Mouse (Mus musculus) stomach, embryonic 15.5 days (tissue): Measurements from ENCODE around the gene Gm853. TPM values are rescaled to one million over a fixed set of nuclear protein-coding genes. Genes with fewer than 3 reads are reported as not detected.

Experiments used
- ATAC-seq: fragments of 200-750 bp; cut with Nextera tagmentation; 2 replicates; pipeline ENCODE4 v1.8.0; 2017; ENCODE audit warnings: low read depth, moderate number of reproducible peaks, moderate TSS enrichment; ENCODE audit not compliant: insufficient read depth, low FRiP score
- H3K27ac ChIP-seq: fragments of 300-500 bp; sonication (generic); 2 replicates; pipeline ENCODE4 v1.5.1; 2015; ENCODE audit warnings: mild to moderate bottlenecking, inconsistent platforms
- H3K27me3 ChIP-seq: fragments of 300-500 bp; sonication (generic); replicated peaks from 2 replicates; pipeline ENCODE4 v1.6.1; 2015; ENCODE audit warnings: inconsistent platforms
- H3K36me3 ChIP-seq: fragments of 300-500 bp; sonication (generic); 2 replicates; pipeline ENCODE4 v1.6.1; 2015; ENCODE audit warnings: inconsistent platforms
- H3K4me1 ChIP-seq: fragments of 300-500 bp; sonication (generic); 2 replicates; pipeline ENCODE4 v1.6.1; 2015; ENCODE audit warnings: inconsistent platforms
- H3K4me2 ChIP-seq: fragments of 300-500 bp; sonication (generic); 2 replicates; pipeline ENCODE4 v1.6.1; 2015; ENCODE audit warnings: mild to moderate bottlenecking, inconsistent platforms
- H3K4me3 ChIP-seq: fragments of 300-500 bp; sonication (generic); replicated peaks from 2 replicates; pipeline ENCODE4 v1.5.1; 2015; ENCODE audit warnings: inconsistent platforms
- H3K9ac ChIP-seq: fragments of 300-500 bp; sonication (generic); 2 replicates; pipeline ENCODE4 v1.6.1; 2015; ENCODE audit warnings: inconsistent platforms
- H3K9me3 ChIP-seq: fragments of 300-500 bp; sonication (generic); 2 replicates; pipeline ENCODE4 v1.6.1; 2016; ENCODE audit warnings: inconsistent platforms
- WGBS: fragments of 180-500 bp; shearing (Covaris S2); methylation state at CpG from one replicate; pipeline ENCODE4 v1.1.7; 2015; 5-methylcytosine and 5-hydroxymethylcytosine counted together
- polyA plus RNA-seq: library from polyadenylated mRNA; unstranded; fragments of >200 nt; fragmentation: Nextera tagmentation; extraction: Ambion mirVana; gene quantifications from 2 replicates; pipeline ENCODE4 v1.2.1, GENCODE M21; 2015

Gm853 gene
- polyA plus RNA-seq, 1 experiment from 2014 or later = not detected

DNA sequence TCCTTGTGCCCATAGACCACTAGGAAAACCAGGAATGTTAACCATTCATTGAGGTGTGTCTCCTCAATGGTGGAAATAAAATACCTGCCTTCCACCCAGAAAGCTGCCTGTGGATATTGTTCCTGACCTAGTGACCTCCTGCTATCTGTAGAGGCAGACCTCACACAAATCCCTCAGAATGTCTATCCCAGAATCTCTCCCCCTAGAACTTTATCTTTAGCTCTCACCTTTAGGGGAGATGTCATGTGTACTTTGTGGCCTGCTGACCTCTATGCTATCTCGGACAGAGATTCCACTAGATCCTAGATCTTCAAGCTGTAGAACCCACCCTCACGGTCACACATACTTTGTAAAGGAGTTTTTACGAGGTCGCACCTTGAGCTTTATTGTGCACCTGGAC is 9.0 kb downstream of the Gm853 start:
- no peak overlapping the region for H3K4me3 ChIP-seq
- H3K4me2 ChIP-seq = no peak overlapping the region
- 71% methylated on average over 4 of the region's 4 CpGs for WGBS
- no peaks in the 10 kb centered on the region for H3K27me3 ChIP-seq
- no peak for ATAC-seq
- no peaks in the 10 kb centered on the region for H3K9me3 ChIP-seq
- H3K4me1 ChIP-seq = no peaks in the 10 kb centered on the region
- no peak overlapping the region for H3K27ac ChIP-seq
- H3K36me3 ChIP-seq = no peaks in the 10 kb centered on the region
- no peak overlapping the region for H3K9ac ChIP-seq

GRCm38 (mm10) chr4:130212421-130212820 is 9.8 kb downstream of the Gm853 start:
- Histone ChIP-seq H3K36me3 (no peaks in the 10 kb centered on the region), H3K9me3 (no peaks in the 10 kb centered on the region), H3K27ac (no peak overlapping the region), H3K4me1 (no peaks in the 10 kb centered on the region), H3K4me2 (no peak overlapping the region), H3K9ac (no peak overlapping the region), H3K27me3 (no peaks in the 10 kb centered on the region), H3K4me3 (no peak overlapping the region)
- WGBS = 71% methylated on average over 7 of the region's 7 CpGs
- ATAC-seq = no peak

- no peaks in the 10 kb centered on the region for H3K27me3 ChIP-seq
- H3K4me1 ChIP-seq = no peaks in the 10 kb centered on the region
- no peaks in the 10 kb centered on the region for H3K9me3 ChIP-seq
- WGBS = 89% methylated on average over 2 of the region's 2 CpGs
- H3K36me3 ChIP-seq = no peaks in the 10 kb centered on the region
- no peak overlapping the region for H3K27ac ChIP-seq
- no peak overlapping the region for H3K4me3 ChIP-seq
- no peak for ATAC-seq
- H3K9ac ChIP-seq = no peak overlapping the region
- no peak overlapping the region for H3K4me2 ChIP-seq
Observed at GRCm38 (mm10) chr4:130211870-130212269, 10.3 kb downstream of the Gm853 start.

GRCm38 (mm10) chr4:130198694-130199670 is 23.2 kb downstream of the Gm853 start:
- WGBS = 14% methylated on average over 35 of the region's 35 CpGs
- Histone ChIP-seq H3K4me2 (peak overlapping the region; percentile 78), H3K36me3 (no peaks in the 10 kb centered on the region), H3K9ac (no peak overlapping the region), H3K4me1 (0 out of 2 replicates have a peak, but pooled peaks cover 3% of the 10 kb centered on the region), H3K4me3 (peak overlapping the region; percentile 41), H3K27me3 (peaks cover 5% of the 10 kb centered on the region; the same call in 1 of the 2 replicates), H3K9me3 (no peaks in the 10 kb centered on the region), H3K27ac (no peak overlapping the region)
- ATAC-seq = peak; percentile 56; the same call in 1 of the 2 replicates

DNA sequence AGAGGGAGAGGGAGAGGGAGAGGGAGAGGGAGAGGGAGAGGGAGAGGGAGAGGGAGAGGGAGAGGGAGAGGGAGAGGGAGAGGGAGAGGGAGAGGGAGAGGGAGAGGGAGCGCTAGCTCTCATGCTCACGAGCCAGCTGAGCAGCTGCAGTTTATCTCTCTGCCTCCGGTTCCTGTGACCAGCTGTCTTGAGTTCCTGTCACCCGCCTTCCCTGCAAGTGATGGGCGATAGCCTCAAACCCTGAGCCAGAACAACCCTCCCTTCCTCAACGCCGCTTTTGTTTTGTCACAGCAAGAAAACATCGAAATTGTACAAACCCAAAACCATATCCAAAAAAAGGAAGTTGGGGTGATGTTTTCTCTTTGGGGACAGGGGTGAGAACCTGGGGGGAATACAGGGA is 25.7 kb downstream of the Gm853 start:
- WGBS = 60% methylated on average over 8 of the region's 8 CpGs
- Histone ChIP-seq H3K4me2 (no peak overlapping the region), H3K27ac (no peak overlapping the region), H3K27me3 (peaks cover 5% of the 10 kb centered on the region; the same call in 1 of the 2 replicates), H3K9ac (no peak overlapping the region), H3K4me3 (no peak overlapping the region), H3K9me3 (no peaks in the 10 kb centered on the region), H3K36me3 (no peaks in the 10 kb centered on the region), H3K4me1 (0 out of 2 replicates have a peak, but pooled peaks cover 3% of the 10 kb centered on the region)
- ATAC-seq = no peak

DNA sequence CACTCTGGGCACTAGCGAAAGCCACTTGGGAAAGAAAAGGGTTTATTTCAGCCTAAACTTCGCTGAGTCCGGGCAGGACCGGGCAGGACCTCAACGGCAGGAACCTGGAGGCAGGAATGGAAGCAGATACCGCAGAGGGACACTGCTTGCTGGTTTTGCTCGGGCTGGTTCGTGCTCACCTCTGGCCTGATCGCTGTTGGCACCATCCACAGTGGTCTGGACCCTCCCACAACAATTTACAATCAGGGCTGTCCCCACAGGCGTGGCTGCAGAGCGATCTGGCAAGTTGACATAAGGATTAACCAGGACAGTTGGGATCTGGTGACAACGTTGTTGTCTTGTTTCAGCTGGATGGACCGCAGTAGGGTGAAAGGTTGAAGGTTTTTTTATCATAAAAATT is 26.3 kb downstream of the Gm853 start:
- H3K4me3 ChIP-seq = no peak overlapping the region
- WGBS = 69% methylated on average over 13 of the region's 13 CpGs
- peaks cover 5% of the 10 kb centered on the region; the same call in 1 of the 2 replicates for H3K27me3 ChIP-seq
- no peak overlapping the region for H3K4me2 ChIP-seq
- H3K36me3 ChIP-seq = no peaks in the 10 kb centered on the region
- H3K9me3 ChIP-seq = no peaks in the 10 kb centered on the region
- H3K27ac ChIP-seq = no peak overlapping the region
- ATAC-seq = no peak
- H3K4me1 ChIP-seq = 0 out of 2 replicates have a peak, but pooled peaks cover 3% of the 10 kb centered on the region
- H3K9ac ChIP-seq = no peak overlapping the region

DNA sequence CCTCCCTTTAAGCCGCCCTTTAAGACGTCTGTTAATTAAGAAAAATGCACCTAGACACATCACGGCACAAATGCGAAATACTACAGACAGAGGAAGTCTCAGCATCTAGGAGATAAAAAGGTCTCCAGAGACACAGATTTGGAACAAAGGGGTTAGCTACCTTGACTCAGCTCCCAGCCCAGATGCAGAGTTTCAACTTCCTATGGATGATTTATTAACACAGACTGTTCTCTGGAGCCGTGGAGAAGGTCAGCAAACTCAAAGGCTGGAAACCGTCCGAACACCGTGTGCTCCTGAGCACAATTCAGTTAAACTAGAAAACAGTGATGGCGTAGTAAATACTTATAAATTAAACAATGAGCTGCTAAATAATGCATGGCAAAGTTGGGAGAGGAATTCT is 29.9 kb downstream of the Gm853 start:
- no peak overlapping the region for H3K9ac ChIP-seq
- H3K4me2 ChIP-seq = no peak overlapping the region
- H3K27ac ChIP-seq = no peak overlapping the region
- no peaks in the 10 kb centered on the region for H3K36me3 ChIP-seq
- no peaks in the 10 kb centered on the region for H3K27me3 ChIP-seq
- no peaks in the 10 kb centered on the region for H3K4me1 ChIP-seq
- H3K9me3 ChIP-seq = no peaks in the 10 kb centered on the region
- 24% methylated on average over 9 of the region's 9 CpGs for WGBS
- no peak for ATAC-seq
- H3K4me3 ChIP-seq = no peak overlapping the region

DNA sequence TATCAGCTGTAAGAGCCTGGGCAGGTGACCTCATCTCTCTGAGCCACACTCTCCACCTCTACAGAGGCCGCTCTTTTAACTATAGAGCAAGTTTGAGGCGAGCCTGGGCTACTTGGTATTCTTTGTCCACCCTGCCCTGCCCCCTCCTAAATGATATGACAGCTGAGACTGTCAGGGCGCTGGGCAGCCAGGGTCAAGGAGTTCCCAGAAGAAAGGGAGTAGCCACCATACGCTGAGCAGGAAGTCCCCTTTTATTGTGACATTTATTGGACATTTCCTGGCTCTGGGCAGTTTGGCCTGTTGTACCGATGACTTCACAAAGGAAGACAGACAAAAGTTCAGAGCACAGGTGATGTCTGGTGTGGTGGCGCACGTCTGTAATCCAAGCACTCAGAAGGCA is 32.6 kb downstream of the Gm853 start:
- no peaks in the 10 kb centered on the region for H3K4me1 ChIP-seq
- no peaks in the 10 kb centered on the region for H3K27me3 ChIP-seq
- H3K4me3 ChIP-seq = no peak overlapping the region
- H3K27ac ChIP-seq = no peak overlapping the region
- H3K9ac ChIP-seq = no peak overlapping the region
- H3K9me3 ChIP-seq = no peaks in the 10 kb centered on the region
- no peaks in the 10 kb centered on the region for H3K36me3 ChIP-seq
- no peak overlapping the region for H3K4me2 ChIP-seq
- no peak for ATAC-seq
- 64% methylated on average over 7 of the region's 7 CpGs for WGBS

GRCm38 (mm10) chr4:130188806-130189297 is 33.3 kb downstream of the Gm853 start:
- Histone ChIP-seq H3K9ac (no peak overlapping the region), H3K36me3 (no peaks in the 10 kb centered on the region), H3K4me1 (no peaks in the 10 kb centered on the region), H3K9me3 (no peaks in the 10 kb centered on the region), H3K4me2 (peak overlapping the region; percentile 37), H3K4me3 (peak overlapping the region; percentile 19; the same call in 1 of the 2 replicates), H3K27me3 (no peaks in the 10 kb centered on the region), H3K27ac (no peak overlapping the region)
- 2% methylated on average over 13 of the region's 13 CpGs for WGBS
- ATAC-seq = no peak

GRCm38 (mm10) chr4:130186891-130187290 is 35.3 kb downstream of the Gm853 start:
- whole genome bisulfite sequencing = 61% methylated on average over 12 of the region's 12 CpGs

GRCm38 (mm10) chr4:130186450-130186849 is 35.8 kb downstream of the Gm853 start:
- Histone ChIP-seq H3K36me3 (no peaks in the 10 kb centered on the region), H3K9me3 (no peaks in the 10 kb centered on the region), H3K4me1 (no peaks in the 10 kb centered on the region), H3K9ac (no peak overlapping the region), H3K4me2 (no peak overlapping the region), H3K4me3 (no peak overlapping the region), H3K27ac (no peak overlapping the region), H3K27me3 (no peaks in the 10 kb centered on the region)
- 74% methylated on average over 9 of the region's 9 CpGs for WGBS
- no peak for ATAC-seq

More at GRCm38 (mm10) chr4:130186891-130187290, 35.3 kb downstream of the Gm853 start:
- H3K9me3 ChIP-seq = no peaks in the 10 kb centered on the region
- H3K27me3 ChIP-seq = no peaks in the 10 kb centered on the region
- no peak overlapping the region for H3K9ac ChIP-seq
- H3K27ac ChIP-seq = no peak overlapping the region
- no peaks in the 10 kb centered on the region for H3K36me3 ChIP-seq
- no peaks in the 10 kb centered on the region for H3K4me1 ChIP-seq
- no peak for ATAC-seq
- H3K4me3 ChIP-seq = no peak overlapping the region
- H3K4me2 ChIP-seq = no peak overlapping the region

DNA sequence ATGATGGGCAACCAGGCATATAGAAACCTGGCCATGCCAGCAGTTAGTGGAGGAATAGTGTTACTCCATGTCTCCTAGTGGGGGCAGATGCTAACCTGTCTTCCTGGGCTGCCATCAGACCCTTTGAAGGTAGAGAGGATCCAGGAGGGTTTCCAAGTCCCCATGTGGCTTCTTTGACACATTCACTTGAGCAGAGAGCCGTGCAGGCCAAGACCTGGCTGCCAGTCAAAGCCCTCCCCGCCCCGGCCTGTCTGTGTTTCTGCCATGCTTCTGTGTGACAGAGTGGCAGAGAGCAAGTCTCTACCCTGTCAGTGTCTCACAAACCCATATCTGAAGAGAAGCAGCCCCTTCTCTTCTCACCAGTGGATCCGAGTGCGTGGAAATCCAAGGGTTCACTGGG is 38.3 kb downstream of the Gm853 start:
- no peak for ATAC-seq
- H3K4me3 ChIP-seq = no peak overlapping the region
- 88% methylated on average over 5 of the region's 5 CpGs for WGBS
- H3K36me3 ChIP-seq = no peaks in the 10 kb centered on the region
- no peaks in the 10 kb centered on the region for H3K27me3 ChIP-seq
- no peak overlapping the region for H3K27ac ChIP-seq
- H3K9me3 ChIP-seq = no peaks in the 10 kb centered on the region
- no peak overlapping the region for H3K4me2 ChIP-seq
- no peak overlapping the region for H3K9ac ChIP-seq
- no peaks in the 10 kb centered on the region for H3K4me1 ChIP-seq
